Mouse (Mus musculus) testis, adult 2 months (tissue): ENCODE measurements around the gene Atp6v0a1.

Experiments
- CTCF ChIP-seq: fragments of 200-500 bp; IDR thresholded peaks from 2 replicates; pipeline ENCODE4 v1.5.1; 2012; ENCODE audit warnings: low read depth, mild to moderate bottlenecking, inconsistent platforms, low read length, moderate library complexity; ENCODE audit not compliant: control insufficient read depth, insufficient read depth, insufficient replicate concordance
- POLR2A ChIP-seq: fragments of 200-500 bp; IDR thresholded peaks from 2 replicates; pipeline ENCODE4 v1.6.1; 2012; ENCODE audit warnings: low read depth, mild to moderate bottlenecking, inconsistent platforms, low read length, moderate library complexity; ENCODE audit not compliant: control insufficient read depth

- no peak for TF ChIP-seq CTCF
- TF ChIP-seq POLR2A: no peak
These were observed 10.0 kb upstream of the Atp6v0a1 start for GRCm38 (mm10) chr11:100999254-100999653.
